Mouse (Mus musculus) liver, postnatal 0 days (tissue): ENCODE measurements around the gene Rbl1. TPM values are rescaled to one million over a fixed set of nuclear protein-coding genes. Genes with fewer than 3 reads are reported as not detected.
A peak's percentile ranks its signal among the peaks of the same experiment; 100 is the strongest.

Source experiments
- ATAC-seq: fragments of 200-750 bp; cut with Nextera tagmentation; 2 replicates; pipeline ENCODE4 v1.8.0; 2017; ENCODE audit warnings: mild to moderate bottlenecking, moderate library complexity
- DNase-seq: peaks from one replicate; pipeline ENCODE4 v3.0.0-alpha.2; 2016
- H3K27ac ChIP-seq: fragments of 300-500 bp; sonication (generic); 2 replicates; pipeline ENCODE4 v1.5.1; 2014; ENCODE audit warnings: antibody characterized with exemption, moderate library complexity, mild to moderate bottlenecking, low read depth
- H3K27me3 ChIP-seq: fragments of 300-500 bp; sonication (generic); 2 replicates; pipeline ENCODE4 v1.6.1; 2014; ENCODE audit warnings: low read length, control low read depth, mixed read lengths; ENCODE audit not compliant: insufficient read depth
- H3K36me3 ChIP-seq: fragments of 300-500 bp; sonication (generic); replicated peaks from 2 replicates; pipeline ENCODE4 v1.6.1; 2014; ENCODE audit warnings: mild to moderate bottlenecking, control low read depth, low read length, moderate library complexity, mixed read lengths; ENCODE audit not compliant: insufficient read depth
- H3K4me1 ChIP-seq: fragments of 300-500 bp; sonication (generic); 2 replicates; pipeline ENCODE4 v1.6.1; 2014; ENCODE audit warnings: antibody characterized with exemption, mild to moderate bottlenecking, control low read depth; ENCODE audit not compliant: insufficient read depth
- H3K4me2 ChIP-seq: fragments of 300-500 bp; sonication (generic); 2 replicates; pipeline ENCODE4 v1.6.1; 2014; ENCODE audit warnings: low read depth, mild to moderate bottlenecking, low read length, moderate library complexity, mixed read lengths
- H3K4me3 ChIP-seq: fragments of 300-500 bp; sonication (generic); 2 replicates; pipeline ENCODE4 v1.5.1; 2014; ENCODE audit warnings: low read depth, low read length
- H3K9ac ChIP-seq: fragments of 300-500 bp; sonication (generic); replicated peaks from 2 replicates; pipeline ENCODE4 v1.6.1; 2014; ENCODE audit warnings: mild to moderate bottlenecking, moderate library complexity
- H3K9me3 ChIP-seq: fragments of 300-500 bp; sonication (generic); 2 replicates; pipeline ENCODE4 v1.6.1; 2016; ENCODE audit warnings: mild to moderate bottlenecking, control low read depth, low read length, mixed read lengths
- CTCF ChIP-seq: sonication (generic); IDR thresholded peaks from 2 replicates; pipeline ENCODE4 v1.5.1; 2016; ENCODE audit warnings: antibody characterized with exemption, low read depth
- EP300 ChIP-seq: IDR thresholded peaks from 2 replicates; pipeline ENCODE4 v1.6.1; 2016; ENCODE audit warnings: antibody characterized with exemption, low read depth, mild to moderate bottlenecking
- WGBS: fragments of 180-500 bp; shearing (Covaris S2); extraction: QIAGEN DNeasy Blood & Tissue Kit; methylation state at CpG from one replicate; pipeline ENCODE4 v1.1.7; 2014; ENCODE audit not compliant: insufficient replicate concordance; 5-methylcytosine and 5-hydroxymethylcytosine counted together
- polyA plus RNA-seq: library from polyadenylated mRNA; unstranded; fragments of >200 nt; fragmentation: Nextera tagmentation; extraction: Ambion mirVana; gene quantifications from 2 replicates; pipeline ENCODE4 v1.2.1, GENCODE M21; 2015

Rbl1 gene
- polyA plus RNA-seq, 1 experiment from 2014 or later, result 10.0 TPM

- ATAC-seq, result no peak
- peaks cover 43% of the 10 kb centered on the region for H3K36me3 ChIP-seq
These were observed 79.1 kb downstream of the Rbl1 start for GRCm38 (mm10) chr2:157125246-157125645.

GRCm38 (mm10) chr2:157121766-157122165 lies 82.6 kb downstream of the Rbl1 start:
- Histone ChIP-seq H3K27me3 (no peaks in the 10 kb centered on the region), H3K27ac (no peak overlapping the region), H3K4me3 (no peak overlapping the region), H3K36me3 (peaks cover 51% of the 10 kb centered on the region), H3K9ac (no peak overlapping the region), H3K4me1 (no peaks in the 10 kb centered on the region), H3K4me2 (no peak overlapping the region), H3K9me3 (no peaks in the 10 kb centered on the region)
- DNase-seq, result no peak
- ATAC-seq, result no peak
- WGBS, result 83% methylated on average over 8 of the region's 8 CpGs
- TF ChIP-seq EP300 (no peak), CTCF (no peak)

More at GRCm38 (mm10) chr2:157125246-157125645, 79.1 kb downstream of the Rbl1 start:
- Histone ChIP-seq H3K4me1 (peaks cover 3% of the 10 kb centered on the region; the same call in 1 of the 2 replicates), H3K4me3 (no peak overlapping the region), H3K9me3 (no peaks in the 10 kb centered on the region), H3K27ac (no peak overlapping the region), H3K27me3 (no peaks in the 10 kb centered on the region), H3K9ac (no peak overlapping the region), H3K4me2 (no peak overlapping the region)
- DNase-seq, result no peak
- TF ChIP-seq CTCF (no peak), EP300 (no peak)
- 69% methylated on average over 3 of the region's 3 CpGs for WGBS

- no peaks in the 10 kb centered on the region for H3K27me3 ChIP-seq
- no peak for ATAC-seq
- H3K36me3 ChIP-seq, result peaks cover 50% of the 10 kb centered on the region
- WGBS, result 32% methylated on average over 3 of the region's 3 CpGs
- no peaks in the 10 kb centered on the region for H3K9me3 ChIP-seq
- no peak for TF ChIP-seq EP300
- TF ChIP-seq CTCF, result no peak
- no peak overlapping the region for H3K9ac ChIP-seq
- H3K4me3 ChIP-seq, result no peak overlapping the region
- no peak overlapping the region for H3K4me2 ChIP-seq
- no peak overlapping the region for H3K27ac ChIP-seq
- H3K4me1 ChIP-seq, result no peaks in the 10 kb centered on the region
- no peak for DNase-seq
These were observed 85.3 kb downstream of the Rbl1 start for GRCm38 (mm10) chr2:157119075-157119474.

DNA sequence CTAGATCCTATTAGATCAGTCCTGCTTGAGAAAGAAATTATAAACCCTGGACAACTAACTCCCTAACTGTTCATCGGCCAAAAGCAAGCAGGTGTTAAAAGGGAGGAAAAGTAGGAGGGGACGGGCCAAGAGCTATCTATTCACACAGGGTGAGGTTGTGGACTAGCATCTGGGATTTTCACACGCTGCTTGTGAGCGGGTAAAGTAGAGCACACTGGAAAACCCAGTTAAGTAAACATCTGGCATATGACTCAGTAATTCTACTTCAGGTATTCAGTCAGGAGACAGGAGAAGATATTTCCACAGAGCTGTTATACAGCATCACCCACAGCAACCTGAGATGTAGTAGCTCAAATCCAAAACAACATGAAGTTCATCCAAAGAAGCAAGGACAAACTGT lies 85.8 kb downstream of the Rbl1 start:
- no peak for ATAC-seq
- no peak overlapping the region for H3K27ac ChIP-seq
- no peak overlapping the region for H3K4me3 ChIP-seq
- no peaks in the 10 kb centered on the region for H3K4me1 ChIP-seq
- no peak overlapping the region for H3K9ac ChIP-seq
- H3K27me3 ChIP-seq, result no peaks in the 10 kb centered on the region
- no peak overlapping the region for H3K4me2 ChIP-seq
- no peak for DNase-seq
- TF ChIP-seq EP300, result no peak
- TF ChIP-seq CTCF, result no peak
- 63% methylated on average over 4 of the region's 4 CpGs for WGBS
- peaks cover 52% of the 10 kb centered on the region for H3K36me3 ChIP-seq
- H3K9me3 ChIP-seq, result no peaks in the 10 kb centered on the region

DNA sequence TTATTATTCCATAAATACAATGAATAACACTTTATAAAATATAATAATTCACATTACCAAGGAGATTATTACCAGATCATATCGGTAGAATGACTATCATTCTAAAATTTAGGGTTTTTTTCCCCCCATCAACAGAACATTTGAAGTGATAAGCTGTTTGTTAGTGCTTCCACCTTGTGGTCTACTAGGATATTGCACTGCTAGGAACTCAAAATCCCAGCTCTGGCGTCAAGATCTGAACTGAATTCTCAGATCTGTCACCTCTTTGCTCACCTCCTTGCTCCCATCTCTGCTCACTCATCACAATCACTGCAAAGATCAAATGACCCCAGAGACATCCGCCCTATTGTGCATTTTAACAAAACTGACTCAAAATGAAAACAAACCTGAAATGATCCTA lies 87.4 kb downstream of the Rbl1 start:
- WGBS, result 19% methylated on average over 3 of the region's 3 CpGs
- TF ChIP-seq CTCF (peak; percentile 78), EP300 (no peak)
- H3K4me2 ChIP-seq, result no peak overlapping the region
- H3K9ac ChIP-seq, result no peak overlapping the region
- H3K36me3 ChIP-seq, result peaks cover 52% of the 10 kb centered on the region
- ATAC-seq, result no peak
- H3K27ac ChIP-seq, result no peak overlapping the region
- DNase-seq, result no peak
- H3K4me1 ChIP-seq, result no peaks in the 10 kb centered on the region
- no peak overlapping the region for H3K4me3 ChIP-seq
- H3K9me3 ChIP-seq, result no peaks in the 10 kb centered on the region
- no peaks in the 10 kb centered on the region for H3K27me3 ChIP-seq

- Histone ChIP-seq H3K36me3 (peaks cover 48% of the 10 kb centered on the region), H3K4me2 (no peak overlapping the region)
- no peak for TF ChIP-seq CTCF
- no peak for TF ChIP-seq EP300
These were observed 96.1 kb downstream of the Rbl1 start for GRCm38 (mm10) chr2:157108236-157108635.

DNA sequence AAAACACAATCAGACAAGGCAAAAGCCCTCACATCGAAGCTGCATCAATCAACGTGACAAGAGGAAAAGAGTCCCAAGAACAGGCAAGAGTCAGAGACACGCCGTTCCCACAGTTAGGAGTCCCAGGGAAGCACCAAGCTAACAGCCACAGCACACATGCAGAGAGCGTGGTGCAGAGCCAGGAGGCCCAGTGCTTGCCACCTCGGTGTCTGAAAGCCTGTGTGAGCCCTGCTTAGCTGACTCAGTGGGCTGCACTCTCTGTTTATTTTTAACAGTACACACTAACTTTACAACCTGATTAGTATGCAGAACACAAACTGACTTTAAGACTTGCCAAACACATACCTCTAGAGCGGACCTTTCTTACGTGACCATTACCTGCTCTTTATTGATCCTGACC lies 99.9 kb downstream of the Rbl1 start:
- H3K27me3 ChIP-seq, result no peaks in the 10 kb centered on the region
- ATAC-seq, result no peak
- H3K9ac ChIP-seq, result no peak overlapping the region
- no peak overlapping the region for H3K4me2 ChIP-seq
- no peak overlapping the region for H3K27ac ChIP-seq
- H3K36me3 ChIP-seq, result peaks cover 60% of the 10 kb centered on the region
- no peak overlapping the region for H3K4me3 ChIP-seq
- 84% methylated on average over 8 of the region's 8 CpGs for WGBS
- no peak for TF ChIP-seq CTCF
- TF ChIP-seq EP300, result no peak
- DNase-seq, result no peak
- no peaks in the 10 kb centered on the region for H3K9me3 ChIP-seq
- H3K4me1 ChIP-seq, result no peaks in the 10 kb centered on the region

More at GRCm38 (mm10) chr2:157108236-157108635, 96.1 kb downstream of the Rbl1 start:
- Histone ChIP-seq H3K9me3 (no peaks in the 10 kb centered on the region), H3K27me3 (no peaks in the 10 kb centered on the region), H3K4me3 (no peak overlapping the region), H3K9ac (no peak overlapping the region), H3K27ac (no peak overlapping the region), H3K4me1 (no peaks in the 10 kb centered on the region)
- no peak for ATAC-seq
- WGBS, result 52% methylated on average over 4 of the region's 4 CpGs
- no peak for DNase-seq
